Mouse (Mus musculus) kidney, adult 2 months (tissue): ENCODE measurements around the gene N4bp2.

ENCODE experiments used
- CTCF ChIP-seq: fragments of 200-500 bp; conservative IDR thresholded peaks from 2 replicates; pipeline ENCODE4 v1.5.1; 2011; ENCODE audit warnings: low read depth, mild to moderate bottlenecking, control low read depth, low read length, moderate library complexity, mixed read lengths; ENCODE audit not compliant: insufficient read depth, insufficient read length
- POLR2A ChIP-seq: fragments of 200-500 bp; IDR thresholded peaks from one replicate; pipeline ENCODE4 v1.6.1; 2011; ENCODE audit warnings: low read depth, low read length, control low read depth

DNA sequence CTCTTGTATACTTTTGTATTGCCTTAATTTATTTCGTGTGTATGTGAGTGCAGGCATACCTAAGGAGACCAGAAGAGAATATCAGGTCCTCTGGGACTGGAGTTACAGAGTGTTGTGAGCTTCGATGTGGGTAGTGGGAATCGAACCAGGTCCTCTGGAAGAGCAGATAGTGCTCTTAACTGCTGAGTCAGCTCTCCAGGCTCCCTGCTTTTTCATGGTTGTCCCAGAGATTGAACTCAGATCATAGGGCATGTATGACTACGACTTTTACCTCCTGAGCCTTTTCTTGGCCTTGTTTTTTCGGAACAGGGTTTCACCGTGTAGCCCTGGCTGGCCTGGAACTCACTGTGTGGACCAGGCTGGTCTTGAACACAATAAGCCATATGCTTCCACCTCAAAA, 48.2 kb upstream of the N4bp2 start:
- TF ChIP-seq CTCF = no peak
- no peak for TF ChIP-seq POLR2A
